Mouse (Mus musculus) intestine, embryonic 16.5 days (tissue): ENCODE measurements at regions not wholly inside any gene's neighbourhood (a gene's known extent, or its start where the extent isn't known, plus 50 kb on each side); places are given as distances from the start of the nearest gene placed in this dataset.

Experiments used
- ATAC-seq: fragments of 200-750 bp; cut with Nextera tagmentation; 2 replicates; pipeline ENCODE4 v1.8.0; 2017; ENCODE audit warnings: moderate TSS enrichment, moderate library complexity
- H3K27ac ChIP-seq: fragments of 300-500 bp; sonication (generic); 2 replicates; pipeline ENCODE4 v1.5.1; 2014; ENCODE audit warnings: mild to moderate bottlenecking, low read length
- H3K27me3 ChIP-seq: fragments of 300-500 bp; sonication (generic); replicated peaks from 2 replicates; pipeline ENCODE4 v1.6.1; 2014; ENCODE audit warnings: low read length, control low read depth, mixed read lengths; ENCODE audit not compliant: control insufficient read depth, insufficient read depth
- H3K36me3 ChIP-seq: fragments of 300-500 bp; sonication (generic); 2 replicates; pipeline ENCODE4 v1.6.1; 2014; ENCODE audit warnings: low read length, control low read depth; ENCODE audit not compliant: control insufficient read depth, insufficient read depth
- H3K4me1 ChIP-seq: fragments of 300-500 bp; sonication (generic); 2 replicates; pipeline ENCODE4 v1.6.1; 2014; ENCODE audit warnings: low read length, control low read depth, mixed read lengths; ENCODE audit not compliant: control insufficient read depth, insufficient read depth
- H3K4me2 ChIP-seq: fragments of 300-500 bp; sonication (generic); 2 replicates; pipeline ENCODE4 v1.6.1; 2014; ENCODE audit warnings: low read depth, low read length, control low read depth
- H3K4me3 ChIP-seq: fragments of 300-500 bp; sonication (generic); 2 replicates; pipeline ENCODE4 v1.5.1; 2014; ENCODE audit warnings: mild to moderate bottlenecking, low read length
- H3K9ac ChIP-seq: fragments of 300-500 bp; sonication (generic); 2 replicates; pipeline ENCODE4 v1.6.1; 2014; ENCODE audit warnings: low read depth, low read length
- H3K9me3 ChIP-seq: fragments of 300-500 bp; sonication (generic); 2 replicates; pipeline ENCODE4 v1.6.1; 2016; ENCODE audit warnings: low read length, control low read depth; ENCODE audit not compliant: control insufficient read depth
- WGBS: fragments of 180-500 bp; shearing (Covaris S2); extraction: QIAGEN DNeasy Blood & Tissue Kit; methylation state at CpG from one replicate; pipeline ENCODE4 v1.1.7; 2014; 5-methylcytosine and 5-hydroxymethylcytosine counted together

DNA sequence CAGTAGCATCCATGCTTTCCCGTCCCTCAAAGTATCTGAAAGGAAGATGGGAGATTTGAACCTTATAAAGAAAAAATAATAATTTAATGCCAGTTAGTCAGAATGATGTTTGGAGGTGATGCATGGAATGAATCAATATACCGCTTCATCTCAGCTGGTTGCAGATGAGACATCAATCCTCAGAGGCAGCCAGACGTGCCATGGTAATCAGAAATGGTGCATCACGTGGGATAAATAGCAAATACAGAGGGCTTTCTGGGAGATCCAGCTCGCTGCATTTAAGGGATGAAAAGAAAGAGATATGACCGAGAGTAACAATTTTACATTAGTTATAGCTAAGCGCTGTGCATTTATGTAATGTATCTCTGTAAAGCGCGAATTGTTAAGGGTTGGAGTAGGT, 77.1 kb downstream of the Csl start:
- no peaks in the 10 kb centered on the region for H3K9me3 ChIP-seq
- no peak overlapping the region for H3K4me3 ChIP-seq
- H3K27ac ChIP-seq: no peak overlapping the region
- no peaks in the 10 kb centered on the region for H3K36me3 ChIP-seq
- H3K4me1 ChIP-seq: no peaks in the 10 kb centered on the region; the same call in 1 of the 2 replicates
- no peaks in the 10 kb centered on the region for H3K27me3 ChIP-seq
- no peak overlapping the region for H3K4me2 ChIP-seq
- H3K9ac ChIP-seq: no peak overlapping the region
- ATAC-seq: no peak
- WGBS: 82% methylated on average over 9 of the region's 9 CpGs

DNA sequence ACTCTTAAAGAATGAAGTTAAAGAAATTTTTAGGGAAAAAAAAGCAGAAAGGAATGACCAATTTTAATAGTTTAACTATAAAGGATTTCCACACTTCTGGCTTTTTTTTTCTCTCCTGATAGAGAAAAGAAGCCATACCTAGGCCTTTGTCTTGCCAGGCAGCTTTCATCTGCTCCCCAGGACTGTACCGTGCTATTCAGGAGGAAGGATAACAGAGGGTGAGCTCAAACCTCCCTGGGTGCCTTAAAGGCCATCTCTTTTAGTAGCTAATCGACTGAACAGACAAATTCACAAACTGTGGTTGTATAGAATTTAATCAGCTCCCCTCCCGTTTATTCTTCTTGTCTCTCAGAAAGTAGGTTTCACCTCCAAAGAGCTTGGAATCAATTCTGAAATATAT, 76.1 kb downstream of the Csl start:
- no peaks in the 10 kb centered on the region for H3K9me3 ChIP-seq
- H3K4me1 ChIP-seq: no peaks in the 10 kb centered on the region; the same call in 1 of the 2 replicates
- no peak for ATAC-seq
- H3K4me3 ChIP-seq: no peak overlapping the region
- no peaks in the 10 kb centered on the region for H3K36me3 ChIP-seq
- no peaks in the 10 kb centered on the region for H3K27me3 ChIP-seq
- H3K9ac ChIP-seq: no peak overlapping the region
- no peak overlapping the region for H3K4me2 ChIP-seq
- WGBS: 36% methylated on average over 3 of the region's 3 CpGs
- no peak overlapping the region for H3K27ac ChIP-seq

- 39% methylated on average over 5 of the region's 5 CpGs for WGBS
- ATAC-seq: no peak
Measured at GRCm38 (mm10) chr10:99685911-99686310, 73.5 kb downstream of the Csl start.

GRCm38 (mm10) chr10:99687011-99687410, 72.4 kb downstream of the Csl start:
- Histone ChIP-seq H3K4me1 (no peaks in the 10 kb centered on the region; the same call in 1 of the 2 replicates), H3K27ac (no peak overlapping the region), H3K4me2 (no peak overlapping the region), H3K4me3 (no peak overlapping the region), H3K27me3 (no peaks in the 10 kb centered on the region), H3K9me3 (no peaks in the 10 kb centered on the region), H3K9ac (no peak overlapping the region), H3K36me3 (no peaks in the 10 kb centered on the region)
- ATAC-seq: no peak
- WGBS: 59% methylated on average over 4 of the region's 4 CpGs

More at GRCm38 (mm10) chr10:99685911-99686310, 73.5 kb downstream of the Csl start:
- Histone ChIP-seq H3K36me3 (no peaks in the 10 kb centered on the region), H3K4me1 (no peaks in the 10 kb centered on the region; the same call in 1 of the 2 replicates), H3K4me3 (no peak overlapping the region), H3K4me2 (no peak overlapping the region), H3K9ac (no peak overlapping the region), H3K27ac (no peak overlapping the region), H3K9me3 (no peaks in the 10 kb centered on the region), H3K27me3 (no peaks in the 10 kb centered on the region)

DNA sequence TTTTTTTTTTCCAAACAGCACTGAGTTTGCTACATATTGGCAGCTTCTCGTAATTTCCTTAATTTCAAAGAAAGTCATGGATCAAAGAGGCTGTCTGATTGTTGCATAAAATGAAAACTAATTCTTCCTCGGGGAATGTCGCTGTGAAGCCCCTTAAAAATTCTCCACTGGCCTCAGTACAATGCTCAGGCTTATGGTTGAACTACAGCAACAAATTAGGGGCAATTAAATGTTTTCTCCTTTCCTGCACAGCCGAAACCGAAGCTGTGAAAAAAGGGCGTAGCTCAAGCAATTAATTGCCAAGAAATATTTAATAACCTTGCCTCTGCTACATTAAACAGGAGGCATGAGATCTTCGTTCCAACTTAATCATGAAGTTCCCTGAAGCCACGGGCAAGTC, 61.8 kb downstream of the Csl start:
- no peak overlapping the region for H3K4me2 ChIP-seq
- 76% methylated on average over 8 of the region's 8 CpGs for WGBS
- H3K9ac ChIP-seq: no peak overlapping the region
- H3K4me3 ChIP-seq: no peak overlapping the region
- H3K4me1 ChIP-seq: no peaks in the 10 kb centered on the region
- H3K9me3 ChIP-seq: no peaks in the 10 kb centered on the region
- H3K27me3 ChIP-seq: no peaks in the 10 kb centered on the region
- no peaks in the 10 kb centered on the region for H3K36me3 ChIP-seq
- H3K27ac ChIP-seq: no peak overlapping the region
- no peak for ATAC-seq

GRCm38 (mm10) chr10:99699498-99699897, 60.0 kb downstream of the Csl start:
- 49% methylated on average over 3 of the region's 3 CpGs for WGBS
- ATAC-seq: no peak
- H3K9ac ChIP-seq: no peak overlapping the region

GRCm38 (mm10) chr10:99700052-99700777, 59.2 kb downstream of the Csl start:
- Histone ChIP-seq H3K27me3 (no peaks in the 10 kb centered on the region), H3K4me3 (no peak overlapping the region), H3K9ac (no peak overlapping the region), H3K27ac (no peak overlapping the region), H3K36me3 (no peaks in the 10 kb centered on the region), H3K9me3 (no peaks in the 10 kb centered on the region), H3K4me2 (no peak overlapping the region), H3K4me1 (no peaks in the 10 kb centered on the region)
- WGBS: 30% methylated on average over 2 of the region's 2 CpGs
- peak; percentile 53; the same call in 1 of the 2 replicates for ATAC-seq

More at GRCm38 (mm10) chr10:99699498-99699897, 60.0 kb downstream of the Csl start:
- Histone ChIP-seq H3K4me1 (no peaks in the 10 kb centered on the region), H3K4me3 (no peak overlapping the region), H3K9me3 (no peaks in the 10 kb centered on the region), H3K27me3 (no peaks in the 10 kb centered on the region), H3K36me3 (no peaks in the 10 kb centered on the region), H3K4me2 (no peak overlapping the region), H3K27ac (no peak overlapping the region)
